Mouse (Mus musculus): ENCODE data around the gene Lsm12. TPM values are rescaled to one million over a fixed set of nuclear protein-coding genes. Genes with fewer than 3 reads are reported as not detected.

The Lsm12 gene
- total RNA-seq, 2 experiments from 2014 or later, result 60.5 to 65.2 TPM

- DNase-seq (ENCODE audit: low spot score in 2 of 2), result peak; percentile 95 to 97
- intact Hi-C loops (cut with DNase I), result no loop called here
Measured at GRCm38 (mm10) chr11:102218783-102219182, 33.7 kb upstream of the Lsm12 start.

DNA sequence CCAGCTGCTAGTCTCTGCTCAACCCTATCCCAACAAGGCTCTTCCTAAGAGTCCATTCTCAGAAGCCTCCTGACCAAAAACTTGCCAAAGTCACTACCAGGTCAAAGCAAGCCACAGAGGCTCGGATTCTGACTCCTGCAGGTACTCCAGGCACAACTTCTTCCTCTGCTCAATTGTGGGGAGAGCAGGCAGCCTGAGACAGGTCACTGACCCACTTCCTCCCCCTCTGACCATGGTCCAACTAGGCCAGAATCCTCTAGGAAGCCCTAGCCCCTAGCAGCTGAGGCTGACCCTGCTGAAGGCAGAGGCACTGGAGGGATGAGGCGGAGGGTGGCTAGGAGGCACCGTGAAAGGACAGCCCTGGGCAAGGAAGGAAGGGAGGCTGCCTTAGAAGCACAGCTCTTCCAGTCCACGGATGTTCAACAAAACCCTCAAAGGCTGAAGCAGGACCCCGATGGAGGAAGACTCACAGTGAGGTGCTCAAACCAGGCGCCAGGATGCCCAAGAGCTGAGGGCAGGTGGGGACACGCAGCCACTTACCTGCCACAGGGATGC, 32.9 kb upstream of the Lsm12 start:
- intact Hi-C loops (cut with DNase I), result no loop called here
- DNase-seq (ENCODE audit: low spot score in 2 of 2), result no peak

- DNase-seq (ENCODE audit: low spot score in 2 of 2), result no peak
- intact Hi-C loops (cut with DNase I), result no loop called here
Measured at GRCm38 (mm10) chr11:102217396-102217795, 32.3 kb upstream of the Lsm12 start.

GRCm38 (mm10) chr11:102216886-102217240, 31.8 kb upstream of the Lsm12 start:
- intact Hi-C loops (cut with DNase I), result no loop called here
- no peak for DNase-seq (ENCODE audit: low spot score in 2 of 2)

DNA sequence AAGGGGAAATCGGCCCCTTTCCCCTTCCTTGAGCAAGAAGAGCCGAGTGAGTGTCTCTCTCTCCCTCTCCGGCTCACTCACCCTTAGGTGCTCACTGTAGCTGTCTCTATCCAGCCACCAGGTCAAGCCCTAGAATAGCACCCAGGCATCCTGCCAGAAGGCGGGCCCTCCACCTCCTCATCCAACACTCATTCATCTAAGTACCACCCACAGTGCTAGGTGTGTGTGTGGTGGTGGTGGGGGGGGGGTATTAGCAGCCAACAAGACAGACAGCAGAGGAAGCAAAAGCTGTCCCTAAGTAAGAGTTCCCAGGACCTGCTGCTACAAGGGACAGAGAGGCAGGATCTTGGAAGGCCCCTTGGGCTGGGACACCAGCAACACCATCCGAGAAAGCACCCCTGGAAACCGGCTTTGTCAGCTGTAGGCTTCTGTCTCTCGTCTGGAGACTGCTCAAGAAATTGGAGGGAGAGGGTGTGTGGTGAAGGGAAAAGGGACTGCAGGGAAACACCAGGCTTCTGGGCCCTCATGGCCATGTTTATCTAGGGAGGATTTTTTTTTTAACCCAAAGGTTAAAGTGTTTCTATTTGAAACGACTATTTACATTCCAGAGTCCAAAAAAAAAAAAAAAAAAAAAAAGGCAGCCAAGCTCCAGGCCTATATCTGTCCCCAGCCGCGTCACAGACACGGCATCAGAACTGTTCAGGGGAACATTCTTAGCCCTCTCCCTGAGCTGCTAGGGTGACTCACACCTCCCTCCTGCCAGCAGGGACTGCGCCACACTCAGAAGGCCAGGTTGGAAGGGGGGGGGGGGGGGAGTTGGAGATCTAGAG, 31.2 kb upstream of the Lsm12 start:
- peak in 1 of 2 experiments; percentile 41 for DNase-seq (ENCODE audit: low spot score in 2 of 2)
- intact Hi-C loops (cut with DNase I), result no loop called here

DNA sequence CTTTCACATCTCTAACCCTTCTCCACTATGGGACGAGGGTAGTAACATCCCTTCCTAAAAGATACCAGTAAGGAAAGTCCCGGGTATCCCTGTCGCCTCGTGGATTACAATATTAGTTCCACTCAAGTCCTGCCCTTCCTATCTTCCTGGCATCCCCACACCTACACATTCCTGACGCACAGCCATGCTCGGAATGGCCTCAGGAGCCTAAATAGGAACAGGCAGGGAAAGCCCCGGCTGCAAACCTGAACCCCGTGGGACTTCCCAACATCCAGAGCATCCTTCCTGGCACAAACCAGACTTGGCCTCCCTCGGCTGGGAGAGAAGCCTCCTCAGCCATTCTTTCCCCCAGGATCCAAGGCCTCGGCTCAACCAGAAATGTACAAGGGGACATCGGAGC, 30.4 kb upstream of the Lsm12 start:
- intact Hi-C loops (cut with DNase I), result no loop called here
- DNase-seq (ENCODE audit: low spot score in 2 of 2), result no peak

DNA sequence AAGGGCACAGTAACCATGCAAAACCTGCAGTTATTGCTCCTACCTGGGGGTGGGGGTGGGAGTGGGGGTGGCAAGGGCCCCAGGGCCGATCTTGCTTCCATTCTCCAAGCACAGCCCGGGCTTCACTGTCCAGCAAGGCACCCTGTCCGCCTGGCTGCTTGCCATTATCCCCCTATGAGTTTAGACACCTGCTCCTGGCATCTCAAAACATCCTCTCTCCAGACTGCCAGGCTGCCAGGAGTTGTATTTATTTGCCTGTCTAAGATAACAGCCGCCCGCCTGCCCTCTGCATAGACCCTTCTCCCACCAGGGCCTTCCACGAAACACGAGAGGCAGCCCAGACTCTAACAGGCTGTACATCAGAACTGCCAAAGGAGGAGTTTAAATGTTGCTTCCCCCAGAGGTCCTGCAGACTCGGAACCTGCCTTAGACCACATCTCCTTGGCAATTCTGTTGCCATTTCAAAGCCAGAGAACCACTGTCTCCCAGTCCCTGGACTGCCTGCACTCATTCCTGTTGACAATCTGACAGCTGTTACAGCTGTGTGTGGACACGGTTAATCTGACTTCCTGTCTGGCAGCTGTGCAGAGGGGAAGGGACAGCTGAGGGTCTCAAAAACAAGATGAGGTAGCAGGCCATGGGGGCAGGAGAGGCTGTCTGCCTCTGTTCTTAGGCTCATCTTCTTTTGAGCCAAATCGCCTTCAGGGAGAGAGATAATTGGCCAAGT, 29.5 kb upstream of the Lsm12 start:
- intact Hi-C loops (cut with DNase I), result no loop called here
- DNase-seq (ENCODE audit: low spot score in 2 of 2), result no peak

- no peak for DNase-seq (ENCODE audit: low spot score in 2 of 2)
- intact Hi-C loops (cut with DNase I), result no loop called here
Measured at GRCm38 (mm10) chr11:102211936-102212341, 26.8 kb upstream of the Lsm12 start.

DNA sequence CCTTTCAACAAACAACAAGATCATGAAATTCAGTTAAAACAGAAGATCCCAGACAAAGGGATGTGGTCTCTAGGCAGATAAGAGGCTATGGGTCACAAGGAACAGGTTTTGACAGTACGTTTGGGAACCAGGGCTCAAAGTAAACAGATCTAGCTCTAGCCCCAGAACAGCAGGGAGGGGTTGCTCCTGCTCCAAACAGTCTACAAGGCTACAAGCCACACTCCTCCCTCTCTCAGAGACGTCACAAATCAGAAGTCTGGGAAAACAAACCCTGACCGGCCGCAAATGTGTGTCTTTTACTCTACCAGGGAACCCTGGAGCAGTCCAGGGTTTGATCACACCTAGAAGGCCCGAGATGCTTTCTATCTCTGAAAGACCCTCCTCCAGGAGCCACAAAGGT, 25.9 kb upstream of the Lsm12 start:
- intact Hi-C loops (cut with DNase I), result no loop called here
- DNase-seq (ENCODE audit: low spot score in 2 of 2), result no peak

GRCm38 (mm10) chr11:102210185-102210584, 25.1 kb upstream of the Lsm12 start:
- intact Hi-C loops (cut with DNase I), result no loop called here
- no peak for DNase-seq (ENCODE audit: low spot score in 2 of 2)

DNA sequence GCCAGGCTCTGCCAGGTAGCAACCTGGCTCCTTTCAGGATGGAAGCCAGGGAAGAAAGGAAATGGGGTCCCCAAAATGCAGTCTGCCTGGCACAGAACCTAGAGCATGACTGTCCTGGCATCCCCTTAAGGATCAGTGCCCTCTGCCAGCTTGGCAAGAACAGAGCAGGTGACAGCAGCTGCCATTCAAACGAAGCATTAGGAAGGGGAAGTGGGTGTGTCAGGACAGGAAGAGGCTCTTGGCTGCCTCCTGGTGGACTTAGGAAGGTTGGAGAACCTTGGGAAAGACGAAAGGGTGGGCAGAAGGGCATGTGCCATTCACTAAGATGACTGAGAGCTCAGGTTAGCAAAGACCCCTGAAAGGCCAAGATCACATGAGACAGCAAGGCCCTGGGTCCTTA, 24.6 kb upstream of the Lsm12 start:
- no peak for DNase-seq (ENCODE audit: low spot score in 2 of 2)
- intact Hi-C loops (cut with DNase I), result no loop called here

DNA sequence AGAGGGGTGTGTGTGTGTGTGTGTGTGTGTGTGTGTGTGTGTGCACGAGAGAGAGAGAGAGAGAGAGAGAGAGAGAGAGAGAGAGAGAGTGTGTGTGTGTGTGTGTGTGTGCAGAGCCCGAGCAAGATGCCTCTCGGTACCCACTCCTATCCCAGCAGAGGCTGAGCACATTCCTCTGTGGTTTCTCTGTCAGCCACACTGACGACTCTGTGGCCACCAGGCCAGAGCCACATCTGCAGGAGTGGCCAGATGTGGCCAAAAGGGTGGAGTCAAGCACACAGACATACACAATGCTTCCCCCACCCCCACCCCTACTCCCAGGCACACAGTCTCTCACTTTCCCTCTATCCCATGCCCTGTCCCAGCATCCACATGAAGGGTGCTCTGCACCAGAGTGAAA, 23.8 kb upstream of the Lsm12 start:
- intact Hi-C loops (cut with DNase I), result no loop called here
- no peak for DNase-seq (ENCODE audit: low spot score in 2 of 2)

GRCm38 (mm10) chr11:102207825-102208777, 23.0 kb upstream of the Lsm12 start:
- DNase-seq (ENCODE audit: low spot score in 2 of 2), result peak; percentile 58 to 74
- intact Hi-C loops (cut with DNase I), result no loop called here

DNA sequence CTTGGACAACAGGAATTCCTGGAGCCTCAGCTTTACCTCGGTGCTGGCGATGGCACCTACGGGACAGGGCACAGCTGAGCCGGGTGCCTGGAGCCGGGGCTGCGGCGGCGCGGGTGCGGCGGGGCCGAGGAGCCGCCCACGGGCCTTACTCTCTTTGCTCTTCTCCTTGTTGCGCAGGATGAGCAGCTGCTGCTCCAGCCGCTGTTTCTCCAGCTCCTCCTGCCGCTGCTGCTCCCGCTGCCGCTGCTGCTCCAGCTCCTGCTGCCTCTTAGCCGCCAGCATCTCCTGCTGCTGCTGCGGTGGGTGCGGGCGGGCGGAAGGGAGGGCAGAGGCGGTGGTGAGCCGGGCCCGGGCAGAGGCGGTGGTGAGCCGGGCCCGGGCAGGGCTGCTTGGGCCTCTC, 21.4 kb upstream of the Lsm12 start:
- no peak for DNase-seq (ENCODE audit: low spot score in 2 of 2)
- intact Hi-C loops (cut with DNase I), result no loop called here

DNA sequence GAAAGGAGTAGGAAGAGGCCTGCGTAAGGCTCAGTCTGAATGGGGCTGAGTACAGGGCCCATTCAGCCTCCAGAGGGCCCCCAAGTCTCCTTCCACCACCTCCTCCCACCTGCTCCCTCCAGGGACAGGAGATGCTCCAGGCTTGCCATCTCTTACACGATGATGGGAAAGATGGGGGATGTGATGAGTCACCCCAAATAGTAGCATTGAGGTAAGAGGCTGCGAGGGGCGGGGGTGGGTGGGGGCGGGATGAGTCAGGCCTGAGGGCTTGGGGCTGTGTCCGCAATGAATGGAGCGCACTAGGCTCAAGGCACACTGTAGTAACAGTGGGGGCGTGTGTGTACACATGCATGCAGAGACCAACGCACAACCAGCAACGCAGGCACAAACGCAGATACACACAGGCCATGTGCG, 16.3 kb upstream of the Lsm12 start:
- intact Hi-C loops (cut with DNase I), result no loop called here
- peak; percentile 43 to 74 for DNase-seq (ENCODE audit: low spot score in 2 of 2)

GRCm38 (mm10) chr11:102199856-102200255, 14.8 kb upstream of the Lsm12 start:
- intact Hi-C loops (cut with DNase I), result no loop called here
- DNase-seq (ENCODE audit: low spot score in 2 of 2), result no peak

GRCm38 (mm10) chr11:102198245-102198644, 13.1 kb upstream of the Lsm12 start:
- no peak for DNase-seq (ENCODE audit: low spot score in 2 of 2)
- intact Hi-C loops (cut with DNase I), result no loop called here

DNA sequence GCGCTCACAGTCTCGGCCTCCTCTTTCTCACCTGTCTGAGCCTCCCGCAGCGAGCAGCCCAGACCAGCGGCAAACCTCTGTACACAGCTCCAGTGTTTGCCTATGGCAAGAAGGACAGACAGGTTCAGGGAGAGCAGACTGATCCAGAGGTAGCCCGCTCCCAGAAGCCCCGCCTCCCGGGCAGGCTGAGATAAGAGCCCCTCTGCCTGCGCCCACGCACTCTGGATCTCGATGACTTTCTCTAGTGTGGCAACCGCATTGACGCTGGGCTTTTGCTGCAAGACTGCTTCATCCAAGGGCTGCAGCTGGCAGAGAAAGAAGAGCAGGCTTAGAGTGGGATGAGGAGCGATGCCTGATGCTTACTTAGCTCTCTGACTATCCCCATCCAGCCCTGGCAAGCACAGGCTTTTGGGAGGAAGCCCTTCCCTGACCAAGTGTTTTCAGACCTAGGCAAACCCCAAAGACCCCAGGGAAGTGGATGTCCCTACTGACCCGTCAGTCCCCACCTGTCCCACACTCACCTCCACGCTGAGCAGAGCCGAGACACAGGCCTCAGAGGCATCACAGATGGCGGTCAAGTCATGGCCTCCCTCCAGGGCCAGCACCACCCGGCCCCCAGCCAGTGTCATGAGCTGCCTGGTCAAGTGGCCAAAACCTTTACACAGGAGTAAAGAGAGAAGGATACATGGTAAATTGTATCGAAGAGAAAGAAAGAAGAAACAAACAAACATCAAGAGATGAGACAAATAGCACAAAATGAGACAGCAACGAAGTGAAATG, 11.1 kb upstream of the Lsm12 start:
- DNase-seq (ENCODE audit: low spot score in 2 of 2), result peak in 1 of 2 experiments; percentile 76
- intact Hi-C loops (cut with DNase I), result no loop called here

All from left cerebral cortex, postnatal 14 days (tissue).